ENCODE assay signal across 24 mouse cellular contexts in the genomic region with DNA sequence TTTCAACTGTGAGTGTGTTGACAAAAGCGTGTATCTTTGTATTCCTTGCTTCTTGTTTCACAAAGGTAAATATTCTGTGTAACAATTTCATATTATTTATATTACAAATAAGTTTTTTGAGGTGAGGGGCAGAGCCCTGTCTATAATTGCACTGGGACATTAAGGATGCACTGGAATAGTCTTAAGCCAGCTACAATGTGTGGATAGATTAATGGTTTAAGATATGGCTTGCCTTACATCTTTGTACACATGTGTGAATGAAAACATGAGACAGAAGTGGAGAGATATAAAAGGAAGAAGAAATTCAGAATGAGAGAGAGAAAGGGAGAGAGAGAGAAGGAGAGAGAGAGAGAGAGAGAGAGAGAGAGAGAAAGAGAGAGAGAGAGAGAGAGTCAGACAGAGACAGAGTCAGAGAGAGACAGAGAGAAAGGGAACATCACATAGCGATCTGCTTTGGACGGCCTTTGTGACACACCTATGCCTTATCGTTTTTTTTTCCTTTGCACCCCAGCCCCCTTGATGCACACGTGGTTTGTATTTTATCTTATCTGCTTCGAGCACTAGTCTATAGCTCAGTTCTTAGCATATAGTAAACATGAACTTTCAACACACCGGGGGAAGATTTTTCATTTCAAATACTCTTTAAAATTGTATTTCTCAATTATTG.
DNase-seq lines count a peak whose midpoint lies in the region; ATAC-seq and TF ChIP-seq lines count a peak whose summit lies in the region.
"Had no signal": no experiment of that assay in that cellular context is flagged by ENCODE, and none has a peak within 500 bp of the region (broad histone marks: within the 10 kb centered on the region; RNA-seq: fewer than 3 reads in every experiment).

No protein-coding gene starts in this region.

- H3K36me3 ChIP-seq in stomach, embryonic 15.5 days = no peaks in the 10 kb centered on the region
- no peaks in the 10 kb centered on the region for H3K36me3 ChIP-seq in stomach, postnatal 0 days (ENCODE audit: control insufficient read depth, insufficient read depth, low read length)
- H3K36me3 ChIP-seq in intestine, embryonic 16.5 days (ENCODE audit: control insufficient read depth, insufficient read depth, low read length) = no peaks in the 10 kb centered on the region
- H3K36me3 ChIP-seq in liver, embryonic 14.5 days (replicated peaks; ENCODE audit: control insufficient read depth, insufficient read depth, low read depth) = no peaks in the 10 kb centered on the region
- H3K36me3 ChIP-seq: embryonic facial prominence, embryonic 15.5 days; forebrain, embryonic 10.5 days; heart, embryonic 13.5 days; hindbrain, embryonic 13.5 days; neural tube, embryonic 13.5 days had no signal

- H3K9ac ChIP-seq in stomach, embryonic 15.5 days = no peak overlapping the region
- no peak overlapping the region for H3K9ac ChIP-seq in stomach, postnatal 0 days (ENCODE audit: low read length)
- no peak overlapping the region for H3K9ac ChIP-seq in intestine, embryonic 16.5 days (ENCODE audit: low read depth, low read length)
- H3K9ac ChIP-seq in liver, embryonic 14.5 days (replicated peaks) = no peak overlapping the region
- H3K9ac ChIP-seq: embryonic facial prominence, embryonic 15.5 days; heart, embryonic 13.5 days; hindbrain, embryonic 13.5 days; neural tube, embryonic 13.5 days had no signal

- H3K4me1 ChIP-seq in stomach, embryonic 15.5 days = no peaks in the 10 kb centered on the region
- no peaks in the 10 kb centered on the region for H3K4me1 ChIP-seq in stomach, postnatal 0 days (replicated peaks; ENCODE audit: control insufficient read depth, insufficient read depth)
- H3K4me1 ChIP-seq in intestine, embryonic 16.5 days (ENCODE audit: control insufficient read depth, insufficient read depth, low read length) = no peaks in the 10 kb centered on the region
- H3K4me1 ChIP-seq in liver, embryonic 14.5 days (replicated peaks; ENCODE audit: control insufficient read depth in 2 of 2, insufficient read depth in 2 of 2, low read length in 1 of 2) = peaks cover 11 to 12% of the 10 kb centered on the region in 2 experiments; a peak in 3 of 4 replicates
- H3K4me1 ChIP-seq: embryonic facial prominence, embryonic 15.5 days; forebrain, embryonic 10.5 days; heart, embryonic 13.5 days; hindbrain, embryonic 13.5 days; neural tube, embryonic 13.5 days had no signal

- H3K4me3 ChIP-seq in stomach, embryonic 15.5 days (replicated peaks) = no peak overlapping the region
- H3K4me3 ChIP-seq in stomach, postnatal 0 days (ENCODE audit: low read depth, low read length) = no peak overlapping the region
- no peak overlapping the region for H3K4me3 ChIP-seq in intestine, embryonic 16.5 days (ENCODE audit: low read length)
- no peak overlapping the region for H3K4me3 ChIP-seq in liver, embryonic 14.5 days (ENCODE audit: insufficient read depth in 1 of 2, low read depth in 2 of 2, low read length in 2 of 2)
- H3K4me3 ChIP-seq: embryonic facial prominence, embryonic 15.5 days; forebrain, embryonic 10.5 days; heart, embryonic 13.5 days; hindbrain, embryonic 13.5 days; myocyte; neural tube, embryonic 13.5 days had no signal

- H3K4me2 ChIP-seq in stomach, embryonic 15.5 days = no peak overlapping the region
- H3K4me2 ChIP-seq in stomach, postnatal 0 days (replicated peaks; ENCODE audit: low read depth) = no peak overlapping the region
- H3K4me2 ChIP-seq in intestine, embryonic 16.5 days (ENCODE audit: low read depth, low read length) = no peak overlapping the region
- peak overlapping the region; percentile 41 for H3K4me2 ChIP-seq in liver, embryonic 14.5 days (ENCODE audit: low read depth)
- H3K4me2 ChIP-seq: embryonic facial prominence, embryonic 15.5 days; heart, embryonic 13.5 days; hindbrain, embryonic 13.5 days; neural tube, embryonic 13.5 days had no signal

- peak; percentile 66; the same call in 1 of the 2 replicates for ATAC-seq in stomach, embryonic 15.5 days (ENCODE audit: insufficient read depth, low FRiP score, low read depth)
- ATAC-seq in stomach, postnatal 0 days (ENCODE audit: low FRiP score, low TSS enrichment) = no peak
- peak; percentile 84 for ATAC-seq in intestine, embryonic 16.5 days
- ATAC-seq in liver, embryonic 14.5 days (ENCODE audit: insufficient read depth) = peak; percentile 97
- ATAC-seq in megakaryocyte-erythroid progenitor cell, adult 5-6 weeks (replicated peaks; ENCODE audit: low FRiP score, low TSS enrichment, poor library complexity, severe bottlenecking) = peak; percentile 93
- ATAC-seq: CD4-positive, CD25-positive, alpha-beta regulatory T cell, adult 4 months; midbrain, embryonic 16.5 days had no signal

- no peaks in the 10 kb centered on the region for H3K9me3 ChIP-seq in stomach, embryonic 15.5 days
- no peaks in the 10 kb centered on the region for H3K9me3 ChIP-seq in stomach, postnatal 0 days (ENCODE audit: control insufficient read depth, low read length)
- no peaks in the 10 kb centered on the region for H3K9me3 ChIP-seq in intestine, embryonic 16.5 days (ENCODE audit: control insufficient read depth, low read length)
- no peaks in the 10 kb centered on the region for H3K9me3 ChIP-seq in liver, embryonic 14.5 days (ENCODE audit: control insufficient read depth, low read length)
- H3K9me3 ChIP-seq: embryonic facial prominence, embryonic 15.5 days; forebrain, embryonic 10.5 days; heart, embryonic 13.5 days; hindbrain, embryonic 13.5 days; neural tube, embryonic 13.5 days had no signal

- no peaks in the 10 kb centered on the region for H3K27me3 ChIP-seq in stomach, embryonic 15.5 days (replicated peaks)
- no peaks in the 10 kb centered on the region for H3K27me3 ChIP-seq in stomach, postnatal 0 days (ENCODE audit: control insufficient read depth, insufficient read depth, low read length)
- H3K27me3 ChIP-seq in intestine, embryonic 16.5 days (replicated peaks; ENCODE audit: control insufficient read depth, insufficient read depth, low read length) = no peaks in the 10 kb centered on the region
- H3K27me3 ChIP-seq in liver, embryonic 14.5 days (ENCODE audit: control insufficient read depth, insufficient read depth, low read length) = no peaks in the 10 kb centered on the region
- H3K27me3 ChIP-seq: embryonic facial prominence, embryonic 15.5 days; heart, embryonic 13.5 days; hindbrain, embryonic 13.5 days; neural tube, embryonic 13.5 days had no signal

- no peak for DNase-seq in stomach, postnatal 0 days (ENCODE audit: low spot score)
- DNase-seq in liver, embryonic 14.5 days (ENCODE audit: low read depth in 3 of 3, low spot score in 3 of 3) = peak; percentile 44 to 59 (median 47)
- no peak for DNase-seq in adrenal gland, postnatal 4 days (ENCODE audit: low spot score in 2 of 2)
- no peak for DNase-seq in lung, postnatal 14 days
- DNase-seq in right cerebral cortex, adult 18-20 months = no peak
- DNase-seq: cerebellum, adult 8-10 months; heart, postnatal 14 days; kidney, adult 8-10 months; kidney, postnatal 14 days; lung, adult 18-20 months; lung, postnatal 10 days; right cerebral cortex, postnatal 4 days; thymus, adult 2 months had no signal

- TF ChIP-seq CTCF in stomach, postnatal 0 days (IDR thresholded peaks at IDR 0.05; ENCODE audit: low read depth) = no peak
- no peak for TF ChIP-seq CTCF in liver, embryonic 14.5 days (IDR thresholded peaks at IDR 0.05; ENCODE audit: low read depth)

- no peak for TF ChIP-seq EP300 in stomach, postnatal 0 days (optimal IDR thresholded peaks at IDR 0.05)
- peak; percentile 70 for TF ChIP-seq EP300 in liver, embryonic 14.5 days (IDR thresholded peaks at IDR 0.05; ENCODE audit: low read depth)

- no peak overlapping the region for H3K27ac ChIP-seq in stomach, embryonic 15.5 days
- no peak overlapping the region for H3K27ac ChIP-seq in stomach, postnatal 0 days (replicated peaks)
- H3K27ac ChIP-seq in intestine, embryonic 16.5 days (ENCODE audit: low read length) = no peak overlapping the region
- no peak overlapping the region; the same call in 1 of the 2 replicates for H3K27ac ChIP-seq in liver, embryonic 14.5 days
- H3K27ac ChIP-seq: embryonic facial prominence, embryonic 15.5 days; forebrain, embryonic 10.5 days; heart, embryonic 13.5 days; hindbrain, embryonic 13.5 days; neural tube, embryonic 13.5 days had no signal

- 60% methylated on average over 7 of the region's 7 CpGs for WGBS in stomach, embryonic 15.5 days
- 68% methylated on average over 7 of the region's 7 CpGs for WGBS in stomach, postnatal 0 days
- WGBS in intestine, embryonic 16.5 days = 62% methylated on average over 7 of the region's 7 CpGs
- 27% methylated on average over 7 of the region's 7 CpGs for WGBS in liver, embryonic 14.5 days (ENCODE audit: insufficient replicate concordance)

Comparison
In these comparisons a context has a peak if more than half of its experiments do, and no peak if none do; other contexts are left out.
1. DNase-seq: peak in liver, embryonic 14.5 days (3 of 3); none in stomach, postnatal 0 days (single experiment), adrenal gland, postnatal 4 days (0 of 2), lung, postnatal 14 days (single experiment) and right cerebral cortex, adult 18-20 months (single experiment).